Mouse (Mus musculus): ENCODE results near the gene Ccdc81.

The Ccdc81 gene

DNA sequence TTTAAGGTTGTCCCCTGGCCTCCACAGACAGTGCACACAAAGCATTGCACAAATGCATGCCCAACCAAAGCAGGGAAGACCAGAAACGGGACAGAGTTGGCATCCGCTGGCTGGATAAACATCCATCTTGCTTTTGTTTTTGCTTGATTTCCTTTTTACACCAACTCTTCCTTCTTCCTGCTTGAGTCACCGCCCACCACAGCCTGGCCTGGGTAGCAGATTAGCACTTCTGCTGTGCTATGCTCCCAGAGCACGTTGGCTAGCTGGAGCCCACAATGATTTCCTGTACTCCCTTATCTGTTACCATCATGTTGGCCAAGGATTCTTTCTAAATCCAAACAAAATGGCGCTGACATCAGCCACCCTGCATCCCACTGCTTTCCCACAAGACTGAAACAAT is 36.2 kb downstream of the Ccdc81 start:
- no peak for DNase-seq (ENCODE audit: low read depth, low spot score)

DNA sequence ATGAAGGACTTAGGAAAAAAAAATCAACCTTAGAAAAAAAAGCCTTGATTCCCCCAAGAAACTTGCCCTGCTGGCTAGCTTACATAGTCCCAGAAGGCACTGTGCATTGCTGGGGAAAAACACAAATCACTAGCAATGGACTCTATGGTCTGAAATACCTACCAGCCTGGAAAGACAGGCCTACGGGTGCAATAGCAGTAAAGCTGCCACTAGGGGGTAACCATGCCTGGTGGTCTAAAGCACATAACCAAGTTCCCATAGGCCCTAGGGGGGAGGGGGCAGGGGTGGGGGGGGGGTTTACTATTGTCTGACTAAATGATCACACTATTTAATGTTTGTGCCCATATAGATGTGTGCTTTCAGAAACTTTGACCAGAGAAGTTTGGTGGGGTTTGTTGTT is 38.7 kb downstream of the Ccdc81 start:
- DNase-seq (ENCODE audit: low read depth, low spot score), result no peak

DNA sequence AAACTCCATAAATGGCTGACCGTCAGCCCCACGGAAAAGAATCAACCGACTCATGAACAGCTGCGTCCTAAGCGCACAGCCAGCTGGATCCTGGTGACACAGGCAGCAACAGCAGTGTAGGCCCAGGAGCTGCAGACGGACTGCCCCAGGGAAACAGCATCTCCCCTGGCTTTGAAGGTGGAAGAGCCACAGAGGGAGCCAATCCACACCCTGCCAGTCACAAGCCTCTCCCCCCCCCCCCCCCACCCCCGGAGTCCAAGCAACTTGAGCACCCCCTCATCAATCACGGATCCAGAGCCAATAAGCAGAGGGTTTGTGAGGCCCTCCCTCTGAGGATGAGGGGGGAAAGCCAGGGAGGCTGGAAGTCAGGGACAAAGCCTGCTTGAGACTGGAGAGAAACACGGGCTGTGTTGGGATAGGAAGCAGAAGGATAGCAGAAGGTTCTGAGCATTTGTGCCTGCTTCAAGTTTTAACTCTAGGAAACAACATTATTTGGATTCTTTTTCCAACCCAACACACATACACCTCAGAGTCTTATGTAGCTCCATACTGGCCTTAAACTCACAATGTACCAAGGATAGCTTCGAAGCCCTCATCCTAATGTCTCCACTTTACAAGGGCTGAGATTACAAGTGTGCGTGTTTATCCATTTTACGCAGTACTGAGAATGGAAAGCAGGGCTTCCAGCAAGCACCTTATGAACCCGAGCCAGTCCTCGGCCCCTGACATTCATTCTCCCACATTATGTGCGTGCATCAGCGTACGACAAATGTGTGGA is 46.8 kb downstream of the Ccdc81 start:
- no peak for DNase-seq (ENCODE audit: low read depth, low spot score)

DNA sequence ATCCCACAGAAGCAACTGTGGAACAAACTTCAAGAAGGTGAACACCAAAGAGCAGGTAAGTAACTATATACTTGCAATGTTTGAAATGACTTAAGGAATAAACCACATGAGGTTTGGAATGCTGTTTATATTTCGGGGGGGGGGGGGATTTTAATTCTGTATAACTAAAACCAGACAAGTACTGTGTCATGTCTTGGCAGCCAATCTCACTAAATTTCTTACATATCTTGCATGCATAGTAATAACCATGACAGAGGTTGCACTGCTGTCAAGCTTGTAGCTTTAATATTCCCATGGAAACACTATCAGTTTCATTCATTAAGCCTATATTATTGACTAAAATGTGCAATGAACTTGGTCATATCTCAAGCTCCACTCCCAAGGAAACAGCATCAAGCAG is 48.2 kb downstream of the Ccdc81 start:
- no peak for DNase-seq (ENCODE audit: low read depth, low spot score)

DNA sequence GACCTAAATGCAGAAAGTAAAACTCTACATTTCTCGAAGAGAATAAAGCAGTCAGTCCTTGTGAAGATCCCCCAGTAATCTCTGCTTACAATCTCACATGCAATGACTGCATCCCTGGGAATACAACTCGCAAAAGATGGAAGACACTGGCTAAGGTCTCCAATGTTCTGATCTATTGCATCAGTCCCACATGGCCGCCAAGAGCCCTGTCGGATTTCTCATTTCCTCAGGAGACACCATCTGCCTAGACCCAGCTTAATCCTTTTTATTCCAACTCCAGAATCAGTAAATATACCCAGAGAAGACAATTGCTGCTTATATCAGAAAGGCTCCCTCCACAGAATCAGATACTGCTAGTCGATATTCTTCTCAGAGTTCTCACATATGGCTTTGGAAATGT is 50.3 kb downstream of the Ccdc81 start:
- no peak for DNase-seq (ENCODE audit: low read depth, low spot score)

DNA sequence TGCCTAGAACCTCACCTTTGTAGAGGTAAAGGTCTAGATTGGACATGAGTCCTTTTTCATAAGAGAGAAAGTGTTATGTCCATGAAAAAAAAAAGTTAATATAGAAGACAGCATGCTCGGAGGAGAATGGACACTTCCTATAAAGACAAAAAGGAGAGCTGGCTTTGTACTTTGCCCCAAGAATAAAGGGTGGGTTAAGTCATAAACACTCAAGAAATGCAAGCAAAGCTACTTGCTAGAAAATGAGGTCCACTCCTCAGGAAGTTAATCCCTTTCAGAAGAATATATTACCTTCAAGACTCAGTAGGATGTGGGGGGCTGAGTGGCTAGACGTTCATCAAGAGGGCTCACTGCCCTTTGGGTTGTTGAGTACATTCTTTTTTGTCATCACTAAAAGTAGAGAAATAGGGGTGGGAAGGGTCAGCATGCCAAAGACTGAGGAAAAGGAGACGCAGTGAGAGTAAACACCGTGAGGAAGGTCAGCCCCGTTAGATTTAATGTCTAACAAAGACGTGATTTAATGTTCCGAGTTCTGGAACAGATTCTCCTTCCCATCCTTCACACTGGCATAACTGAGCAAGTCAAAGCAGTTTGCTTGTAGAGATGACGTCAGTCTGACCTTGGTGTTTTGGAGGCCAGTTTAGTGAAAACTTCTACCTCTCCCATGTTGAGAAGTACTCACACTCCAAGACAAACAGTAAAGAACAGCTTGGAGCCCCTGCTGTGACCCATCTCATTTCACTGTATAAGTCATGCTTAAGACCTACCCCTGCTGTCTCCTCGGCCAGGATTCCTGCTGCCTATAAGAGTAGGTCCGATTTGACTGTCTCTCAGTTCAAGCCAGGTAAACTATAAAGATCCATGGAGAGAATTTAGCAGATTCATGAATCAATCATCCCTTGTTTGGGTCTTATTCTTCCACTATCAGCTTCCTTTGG is 51.0 kb downstream of the Ccdc81 start:
- no peak for DNase-seq (ENCODE audit: low read depth, low spot score)

DNA sequence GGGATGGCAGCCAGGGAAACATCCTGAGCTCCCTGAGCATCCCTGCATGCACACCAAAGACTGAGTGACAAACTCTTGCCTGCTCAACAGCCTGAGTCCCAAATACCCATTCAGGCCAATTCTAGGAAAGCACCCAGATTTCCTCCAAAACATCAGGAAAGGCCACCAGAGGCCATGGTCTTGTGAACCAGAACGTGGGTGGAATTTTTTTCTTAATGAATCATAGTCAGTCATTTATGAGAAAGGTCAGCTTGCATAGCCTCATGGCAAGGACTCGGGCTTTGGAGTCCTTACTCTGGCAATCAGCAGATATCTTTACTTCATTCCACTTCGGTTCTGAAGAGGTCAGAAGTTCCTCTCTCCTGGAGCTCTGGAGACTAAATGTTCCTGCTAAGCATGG is 52.9 kb downstream of the Ccdc81 start:
- DNase-seq (ENCODE audit: low read depth, low spot score), result no peak

DNA sequence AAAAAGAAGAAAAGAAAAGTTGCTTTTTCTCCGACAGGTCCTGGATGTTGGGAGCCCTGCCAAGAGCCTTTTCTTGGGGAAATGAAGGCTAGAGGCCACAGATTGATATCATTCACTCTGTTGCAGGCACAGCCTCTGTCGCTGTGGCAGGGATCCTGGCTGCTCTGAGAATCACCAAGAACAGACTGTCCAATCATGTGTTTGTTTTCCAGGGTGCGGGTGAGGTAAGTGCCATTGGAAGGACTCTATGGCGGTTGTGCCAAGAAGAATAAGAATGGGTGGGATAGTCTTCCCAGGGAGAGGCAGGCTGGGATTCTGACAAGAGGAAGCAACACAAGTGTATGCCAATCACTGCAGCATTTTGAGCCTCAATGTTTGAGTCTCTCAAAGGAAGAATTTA is 57.8 kb downstream of the Ccdc81 start:
- DNase-seq (ENCODE audit: low read depth, low spot score), result no peak

DNA sequence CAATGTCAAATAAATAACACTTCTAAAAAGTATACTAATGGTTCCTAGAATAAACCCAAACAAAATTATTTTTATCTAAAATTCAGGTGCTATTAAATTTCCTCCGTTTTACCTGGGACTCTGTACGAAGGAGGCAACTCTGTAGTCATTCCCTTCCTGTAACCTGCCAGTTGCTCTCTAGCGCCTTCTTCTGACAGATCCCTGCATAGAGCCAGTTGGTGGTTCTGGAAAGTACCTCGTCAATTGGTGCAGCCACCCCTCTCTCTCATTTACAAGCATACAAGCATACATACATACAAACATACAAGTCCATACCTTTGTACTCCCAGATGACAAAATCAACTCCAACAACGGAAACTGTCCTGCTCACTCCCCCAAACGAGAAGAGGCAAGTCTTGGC is 59.9 kb downstream of the Ccdc81 start:
- peak; percentile 30 for DNase-seq (ENCODE audit: low read depth, low spot score)

DNA sequence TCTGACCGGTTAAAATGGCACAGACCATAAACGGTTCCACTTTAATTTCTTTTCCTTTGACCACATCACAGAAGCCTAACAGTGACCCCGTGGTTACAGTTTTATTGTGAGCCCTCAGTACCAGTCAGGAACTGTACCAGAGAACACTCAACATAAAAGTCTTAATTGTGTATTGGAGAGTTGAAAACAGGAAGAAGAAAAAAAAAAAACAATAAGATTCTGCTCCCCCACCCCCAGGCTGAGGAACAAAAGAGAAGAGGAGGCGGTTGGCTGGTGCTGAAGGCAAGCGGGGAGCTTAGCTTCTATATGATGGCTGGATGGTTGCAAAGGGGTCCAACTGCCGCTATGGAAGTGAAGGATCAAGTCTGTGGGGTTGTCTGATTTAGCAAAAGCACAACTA is 60.3 kb downstream of the Ccdc81 start:
- DNase-seq (ENCODE audit: low read depth, low spot score), result peak; percentile 4

DNA sequence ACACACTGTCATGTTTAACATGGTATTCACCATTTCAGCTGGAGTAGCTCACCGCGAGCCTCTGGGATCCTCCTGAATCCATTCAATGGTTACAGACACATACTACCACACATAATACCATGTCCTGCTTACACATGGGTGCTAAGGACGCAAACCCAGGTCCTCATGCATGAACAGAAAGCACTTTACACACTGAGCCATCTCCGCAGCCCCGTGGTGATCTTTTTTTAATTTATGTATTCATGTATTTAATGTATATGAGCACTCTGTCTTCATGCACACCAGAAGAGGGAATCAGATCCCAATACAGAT is 61.1 kb downstream of the Ccdc81 start:
- DNase-seq (ENCODE audit: low read depth, low spot score), result no peak

DNA sequence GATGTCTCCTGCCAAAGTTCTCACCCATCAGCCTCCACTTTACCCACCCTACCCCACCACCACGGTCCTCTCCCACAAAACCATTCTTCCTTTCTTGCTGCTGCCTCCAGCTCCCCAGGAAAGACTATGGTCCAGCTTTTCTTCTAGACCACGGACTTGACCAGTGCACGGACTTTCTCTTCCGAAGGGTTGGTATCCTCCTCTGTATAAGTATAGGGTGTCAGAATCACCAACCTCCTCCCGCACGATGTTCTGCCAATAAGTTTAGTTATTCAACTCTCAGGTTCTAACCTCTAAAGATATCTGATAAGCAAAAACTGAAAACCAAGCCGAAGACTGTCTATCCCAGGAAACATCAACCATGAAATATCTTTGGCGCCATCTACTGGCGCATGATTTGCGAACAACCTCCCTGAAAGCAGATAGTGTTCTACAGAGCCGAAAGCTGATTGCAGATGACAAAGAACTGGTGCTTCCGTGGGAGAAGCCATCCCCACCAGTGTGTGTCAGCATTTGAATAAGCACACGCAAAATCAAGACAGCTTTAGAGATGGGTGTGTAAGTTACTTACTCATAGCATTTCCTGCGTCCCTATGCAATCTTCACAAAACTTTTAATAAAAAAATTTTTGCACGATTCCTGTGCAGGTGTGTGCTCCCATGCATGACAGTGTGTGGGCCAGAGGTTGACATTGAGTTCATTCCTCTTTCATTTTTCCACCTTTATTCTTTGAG is 61.6 kb downstream of the Ccdc81 start:
- peak; percentile 67 for DNase-seq (ENCODE audit: low read depth, low spot score)

DNA sequence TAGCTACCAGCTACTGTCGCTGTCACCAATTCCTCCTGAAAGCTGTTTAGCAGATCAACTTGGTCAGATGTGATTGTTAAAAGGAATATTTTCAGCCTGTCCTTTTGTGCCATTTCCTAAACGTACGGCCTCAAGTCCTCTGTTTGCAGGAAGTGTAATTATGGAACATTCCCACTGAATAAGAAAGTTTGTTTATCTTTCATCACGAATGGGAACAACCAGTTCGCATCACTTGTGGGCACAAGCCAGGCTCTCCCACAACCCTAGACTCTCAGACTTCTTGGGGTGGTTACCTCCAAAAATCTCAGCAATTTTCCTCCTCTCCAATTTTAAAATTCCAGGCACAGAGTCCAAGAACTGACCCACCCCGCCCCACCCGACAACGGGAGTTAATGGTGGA is 63.7 kb downstream of the Ccdc81 start:
- DNase-seq (ENCODE audit: low read depth, low spot score), result no peak

DNA sequence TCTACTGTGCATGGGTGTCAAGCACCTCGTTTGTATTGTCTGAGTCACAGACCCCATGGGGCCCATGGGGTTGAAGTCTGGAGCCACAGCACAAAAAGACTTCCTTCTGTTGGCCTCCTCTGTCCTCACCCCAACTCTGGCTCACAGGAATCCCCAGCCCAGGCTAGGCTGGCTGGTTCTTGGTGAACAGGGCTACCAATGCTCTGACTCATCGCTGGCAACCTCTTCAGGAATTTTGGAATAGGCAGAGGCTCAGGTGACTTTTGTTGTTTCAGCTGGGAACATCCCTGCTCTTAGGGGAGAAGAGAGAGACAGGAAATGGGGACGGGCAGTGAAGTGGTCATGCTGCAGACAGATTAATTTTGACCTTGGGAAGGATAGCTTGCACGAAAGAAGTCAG is 65.6 kb downstream of the Ccdc81 start:
- DNase-seq (ENCODE audit: low read depth, low spot score), result no peak

DNA sequence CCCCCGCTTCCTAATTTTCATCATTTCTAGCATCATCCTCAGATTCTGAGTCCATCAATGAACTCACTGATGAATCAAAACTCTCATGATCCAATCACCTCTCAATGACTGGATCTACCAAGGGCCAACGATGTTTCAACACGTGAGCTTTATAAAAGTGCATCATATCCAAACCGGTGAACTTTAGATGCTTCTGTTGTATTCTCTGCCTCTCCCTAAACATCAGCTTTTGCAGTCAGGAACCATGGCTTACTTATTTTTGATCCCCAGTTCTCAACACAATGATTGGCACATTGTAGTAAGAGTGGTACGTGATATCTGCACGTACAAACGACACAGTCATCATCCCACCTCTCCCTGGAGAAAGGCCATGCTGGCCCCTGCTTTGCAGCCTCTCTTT is 66.8 kb downstream of the Ccdc81 start:
- no peak for DNase-seq (ENCODE audit: low read depth, low spot score)

DNA sequence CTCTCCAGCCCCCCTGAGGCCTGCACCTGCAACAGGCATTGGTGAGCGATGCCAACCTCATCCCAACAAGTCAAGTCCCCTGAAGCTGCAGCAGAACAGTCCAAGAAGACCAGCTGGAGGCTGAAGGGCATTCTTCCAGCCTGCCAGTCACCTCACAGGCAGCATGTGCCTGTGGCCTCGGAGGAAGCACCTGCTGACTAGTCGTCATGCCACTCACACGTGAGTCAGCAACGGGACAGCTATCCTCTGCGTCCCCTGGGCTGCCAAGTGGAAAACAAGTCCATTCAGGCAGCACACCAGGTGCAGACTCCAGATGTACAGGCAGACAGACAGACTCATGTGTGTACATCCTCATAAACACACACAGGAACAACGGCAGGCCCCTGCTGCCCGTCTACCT is 67.9 kb downstream of the Ccdc81 start:
- DNase-seq (ENCODE audit: low read depth, low spot score), result no peak

DNA sequence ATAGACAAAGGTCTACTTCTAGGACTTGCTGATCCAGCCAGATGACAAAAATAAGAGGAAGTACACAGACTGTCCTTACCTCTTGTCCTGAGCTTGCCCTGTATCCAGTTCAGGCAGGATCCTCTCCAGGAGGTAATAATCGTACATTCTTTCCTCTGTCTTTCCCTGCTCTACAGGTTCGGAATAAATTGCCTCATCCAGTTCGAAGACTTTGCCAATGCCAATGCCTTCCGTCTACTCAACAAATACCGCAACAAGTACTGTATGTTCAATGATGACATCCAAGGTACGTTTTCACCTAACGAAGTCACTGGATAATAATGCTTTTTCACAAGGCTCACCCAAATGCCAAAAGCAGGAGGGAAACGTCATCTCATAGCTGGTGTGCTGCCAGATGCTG is 69.9 kb downstream of the Ccdc81 start:
- DNase-seq (ENCODE audit: low read depth, low spot score), result no peak

DNA sequence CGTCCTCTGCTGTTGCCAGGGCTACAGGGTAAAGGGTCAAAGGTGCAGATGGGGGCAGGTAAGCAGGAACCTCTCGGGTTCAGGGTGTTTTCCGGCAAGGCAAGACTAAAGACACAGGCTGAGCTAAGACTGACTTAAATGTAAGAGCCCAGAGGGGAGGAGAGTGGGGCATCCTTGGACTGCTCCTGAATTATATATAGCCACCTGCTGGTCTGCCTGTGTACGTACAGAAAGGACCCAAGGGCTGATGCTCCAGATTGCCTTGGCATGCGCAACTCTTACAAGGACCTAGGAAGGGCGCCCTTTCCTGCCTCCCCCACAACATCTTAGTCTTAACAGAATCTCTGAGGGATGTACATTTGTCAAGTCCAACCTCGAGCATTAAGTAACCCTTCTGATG is 74.2 kb downstream of the Ccdc81 start:
- DNase-seq (ENCODE audit: low read depth, low spot score), result no peak

DNA sequence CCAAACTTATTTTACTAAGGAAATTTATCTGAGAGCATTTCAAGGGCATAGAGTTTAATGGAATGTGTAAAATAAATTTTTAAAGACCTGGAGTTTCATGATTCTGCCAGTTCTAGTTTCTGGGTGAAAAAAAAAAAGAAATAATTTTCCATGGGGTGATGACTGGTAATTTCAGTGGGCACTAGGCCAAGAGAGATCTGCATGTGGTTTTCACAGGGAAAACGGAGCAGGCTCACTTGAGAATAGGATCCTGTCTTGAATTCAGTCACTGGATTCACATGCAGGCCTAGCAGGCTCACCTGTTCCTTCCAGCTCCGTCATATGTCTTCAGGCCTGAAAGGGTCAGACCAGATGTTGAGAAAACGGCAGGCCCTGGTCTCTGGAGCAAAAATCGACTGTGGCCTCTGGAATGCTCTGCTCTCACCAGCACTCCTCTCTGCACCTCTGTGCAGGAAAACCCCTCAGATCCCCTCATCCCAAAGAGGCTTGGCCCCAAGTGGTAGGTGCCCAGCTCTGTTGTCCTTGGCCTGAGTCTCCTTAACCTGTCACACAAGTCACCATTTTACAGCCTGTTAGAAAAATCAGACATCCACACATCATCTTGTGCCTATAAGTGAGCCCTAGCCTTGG is 74.9 kb downstream of the Ccdc81 start:
- DNase-seq (ENCODE audit: low read depth, low spot score), result no peak

Data from CD4-positive helper T cell, adult 2 months (primary cell).